Mouse (Mus musculus) midbrain, embryonic 16.5 days (tissue): ENCODE measurements at regions not wholly inside any gene's neighbourhood (a gene's known extent, or its start where the extent isn't known, plus 50 kb on each side); places are given as distances from the start of the nearest gene placed in this dataset.
A peak's percentile ranks its signal among the peaks of the same experiment; 100 is the strongest.

ENCODE experiments used
- ATAC-seq: fragments of 200-750 bp; cut with Nextera tagmentation; 2 replicates; pipeline ENCODE4 v1.8.0; 2017; ENCODE audit warnings: moderate TSS enrichment
- H3K27ac ChIP-seq: fragments of 300-500 bp; sonication (generic); 2 replicates; pipeline ENCODE4 v1.5.1; 2014; ENCODE audit warnings: mild to moderate bottlenecking, low read length, mixed read lengths
- H3K27me3 ChIP-seq: fragments of 300-500 bp; sonication (generic); 2 replicates; pipeline ENCODE4 v1.6.1; 2014; ENCODE audit warnings: low read depth, low read length, mixed read lengths; ENCODE audit not compliant: control insufficient read depth, insufficient read depth
- H3K36me3 ChIP-seq: fragments of 300-500 bp; sonication (generic); 2 replicates; pipeline ENCODE4 v1.6.1; 2014; ENCODE audit warnings: mild to moderate bottlenecking, low read length, moderate library complexity, mixed read lengths; ENCODE audit not compliant: control insufficient read depth, insufficient read depth
- H3K4me1 ChIP-seq: fragments of 300-500 bp; sonication (generic); 2 replicates; pipeline ENCODE4 v1.6.1; 2014; ENCODE audit warnings: mild to moderate bottlenecking, low read length, mixed read lengths; ENCODE audit not compliant: control insufficient read depth, insufficient read depth
- H3K4me2 ChIP-seq: fragments of 300-500 bp; sonication (generic); 2 replicates; pipeline ENCODE4 v1.6.1; 2014; ENCODE audit warnings: mild to moderate bottlenecking, low read length, mixed read lengths
- H3K4me3 ChIP-seq: fragments of 300-500 bp; sonication (generic); 2 replicates; pipeline ENCODE4 v1.5.1; 2014; ENCODE audit warnings: low read depth, mild to moderate bottlenecking, low read length, moderate library complexity, mixed read lengths
- H3K9ac ChIP-seq: fragments of 300-500 bp; sonication (generic); 2 replicates; pipeline ENCODE4 v1.6.1; 2014; ENCODE audit warnings: low read depth, low read length, mixed read lengths
- H3K9me3 ChIP-seq: fragments of 300-500 bp; sonication (generic); replicated peaks from 2 replicates; pipeline ENCODE4 v1.6.1; 2014; ENCODE audit warnings: mild to moderate bottlenecking, low read length, mixed read lengths; ENCODE audit not compliant: control insufficient read depth, poor library complexity, severe bottlenecking
- WGBS: fragments of 180-500 bp; shearing (Covaris S2); extraction: QIAGEN DNeasy Blood & Tissue Kit; methylation state at CpG from one replicate; pipeline ENCODE4 v1.1.7; 2014; 5-methylcytosine and 5-hydroxymethylcytosine counted together

DNA sequence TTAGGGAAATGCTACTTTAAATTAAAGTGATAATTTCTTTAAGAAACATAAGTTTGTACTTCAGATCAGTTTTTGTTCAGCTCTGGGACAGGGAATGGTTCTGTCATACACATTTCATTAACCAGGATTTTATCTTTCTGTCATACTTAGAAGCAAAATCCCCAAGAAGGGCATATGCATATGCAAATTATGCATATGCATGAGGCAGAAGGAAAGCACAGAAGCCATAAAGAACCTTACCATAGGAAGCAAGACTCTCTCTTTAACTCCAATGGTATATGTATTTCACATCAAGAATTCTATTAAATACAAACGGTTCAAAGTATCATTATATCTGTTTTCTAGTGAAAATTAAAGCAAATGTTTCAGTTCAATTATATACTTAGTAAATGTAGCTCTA lies 381.5 kb downstream of the Kcnj3 start:
- H3K4me3 ChIP-seq, result no peak overlapping the region
- WGBS, result 88% methylated on average over 1 of the region's 1 CpGs
- ATAC-seq, result no peak
- H3K4me2 ChIP-seq, result no peak overlapping the region
- no peaks in the 10 kb centered on the region for H3K27me3 ChIP-seq
- no peak overlapping the region for H3K27ac ChIP-seq
- H3K4me1 ChIP-seq, result peaks cover 2% of the 10 kb centered on the region; the same call in 1 of the 2 replicates
- H3K9me3 ChIP-seq, result no peaks in the 10 kb centered on the region
- no peak overlapping the region for H3K9ac ChIP-seq
- no peaks in the 10 kb centered on the region for H3K36me3 ChIP-seq

DNA sequence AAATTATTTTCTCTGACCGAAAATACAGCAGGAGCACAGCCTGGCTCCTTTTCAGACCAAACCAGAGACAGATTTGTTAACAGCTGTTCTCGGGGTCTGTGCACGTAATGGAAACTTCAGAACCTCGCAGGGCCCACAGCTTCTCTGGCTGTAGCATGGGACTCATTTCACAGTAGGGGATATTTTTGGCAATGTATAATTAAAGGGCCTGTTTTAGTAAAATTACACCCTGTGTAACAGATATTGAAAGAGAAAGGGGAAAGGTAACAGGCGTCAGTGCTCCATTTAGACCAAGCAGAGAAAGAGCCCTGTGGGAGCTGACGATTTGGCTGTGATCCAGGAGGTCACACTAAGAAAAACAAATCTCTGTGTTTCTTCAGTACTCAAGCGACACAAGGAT lies 382.4 kb downstream of the Kcnj3 start:
- Histone ChIP-seq H3K4me1 (peaks cover 2% of the 10 kb centered on the region; the same call in 1 of the 2 replicates), H3K27me3 (no peaks in the 10 kb centered on the region), H3K4me2 (peak overlapping the region; percentile 40), H3K27ac (peak overlapping the region; percentile 55), H3K9ac (peak overlapping the region; percentile 41; the same call in 1 of the 2 replicates), H3K4me3 (peak overlapping the region; percentile 7; the same call in 1 of the 2 replicates), H3K36me3 (no peaks in the 10 kb centered on the region), H3K9me3 (no peaks in the 10 kb centered on the region)
- WGBS, result 6% methylated on average over 7 of the region's 7 CpGs
- peak; percentile 88 for ATAC-seq

DNA sequence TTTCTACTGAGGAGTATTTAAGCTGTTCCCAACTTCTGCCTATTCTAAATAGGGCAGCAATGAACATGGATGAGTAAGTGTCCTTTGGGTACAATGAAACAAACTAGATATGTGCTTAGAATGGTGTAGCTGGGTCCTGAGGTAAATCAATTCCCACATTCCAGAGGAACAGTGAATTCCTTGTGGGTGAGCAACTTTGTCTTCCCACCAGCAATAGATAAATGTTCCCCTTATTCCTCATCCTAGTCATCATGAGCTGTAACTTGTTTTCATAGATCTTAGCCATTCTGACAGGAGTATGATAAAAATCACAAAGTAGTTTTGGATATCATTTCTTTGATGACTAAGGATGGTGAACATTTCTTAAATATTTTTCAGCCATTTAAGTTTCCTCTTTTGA lies 387.0 kb downstream of the Kcnj3 start:
- no peaks in the 10 kb centered on the region for H3K9me3 ChIP-seq
- H3K9ac ChIP-seq, result no peak overlapping the region
- H3K4me1 ChIP-seq, result peaks cover 2% of the 10 kb centered on the region; the same call in 1 of the 2 replicates
- no peak overlapping the region for H3K27ac ChIP-seq
- H3K36me3 ChIP-seq, result no peaks in the 10 kb centered on the region
- H3K27me3 ChIP-seq, result no peaks in the 10 kb centered on the region
- H3K4me3 ChIP-seq, result no peak overlapping the region
- no peak for ATAC-seq
- H3K4me2 ChIP-seq, result no peak overlapping the region

DNA sequence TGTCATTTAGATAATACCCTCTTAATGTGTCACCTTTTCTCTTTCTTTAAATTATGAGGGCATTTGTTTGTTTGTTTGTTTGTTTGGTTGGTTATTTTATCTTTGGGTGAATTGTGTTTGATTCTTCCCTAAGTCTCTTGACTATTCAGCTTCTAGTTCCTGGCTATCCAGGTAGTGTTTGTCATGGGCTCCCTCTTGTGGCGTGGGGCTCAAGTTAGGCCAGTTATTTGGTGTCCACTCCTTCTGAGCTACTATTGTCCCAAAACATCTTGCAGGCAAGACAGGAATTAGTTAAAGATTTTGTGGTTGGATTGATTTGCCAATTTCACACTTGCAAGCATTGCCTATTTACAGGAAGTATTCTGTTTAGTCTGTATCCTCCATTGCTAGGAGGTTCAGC lies 405.8 kb downstream of the Kcnj3 start:
- Histone ChIP-seq H3K4me3 (no peak overlapping the region), H3K9ac (no peak overlapping the region), H3K4me2 (no peak overlapping the region), H3K36me3 (no peaks in the 10 kb centered on the region), H3K4me1 (no peaks in the 10 kb centered on the region), H3K27me3 (no peaks in the 10 kb centered on the region), H3K27ac (no peak overlapping the region), H3K9me3 (no peaks in the 10 kb centered on the region)
- 52% methylated on average over 1 of the region's 1 CpGs for WGBS
- no peak for ATAC-seq

DNA sequence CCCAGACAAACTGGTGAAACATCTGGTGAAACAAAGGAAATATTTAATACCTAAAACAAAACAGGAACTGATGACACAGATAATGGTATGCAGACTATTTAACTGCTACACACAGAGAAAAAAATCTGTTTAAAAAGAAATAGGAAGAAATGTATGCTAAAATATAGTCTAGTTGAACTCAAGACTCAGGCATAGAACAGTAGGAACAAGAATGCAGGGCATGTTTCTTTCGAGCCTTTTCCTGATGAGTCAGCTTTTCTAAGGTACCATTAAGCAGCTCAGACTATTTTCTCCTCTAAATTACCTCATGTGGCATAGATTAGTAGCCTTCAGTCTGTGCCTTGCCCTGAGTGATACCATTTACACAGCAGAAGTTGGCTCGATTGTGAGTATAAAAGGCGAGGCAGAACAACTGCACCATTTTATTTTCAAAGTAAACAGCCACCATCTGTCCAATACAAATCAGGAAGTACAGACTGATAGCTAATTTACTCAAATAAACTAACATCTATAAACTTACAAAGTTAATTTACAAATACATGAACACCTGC lies 411.1 kb downstream of the Kcnj3 start:
- H3K4me3 ChIP-seq, result no peak overlapping the region

DNA sequence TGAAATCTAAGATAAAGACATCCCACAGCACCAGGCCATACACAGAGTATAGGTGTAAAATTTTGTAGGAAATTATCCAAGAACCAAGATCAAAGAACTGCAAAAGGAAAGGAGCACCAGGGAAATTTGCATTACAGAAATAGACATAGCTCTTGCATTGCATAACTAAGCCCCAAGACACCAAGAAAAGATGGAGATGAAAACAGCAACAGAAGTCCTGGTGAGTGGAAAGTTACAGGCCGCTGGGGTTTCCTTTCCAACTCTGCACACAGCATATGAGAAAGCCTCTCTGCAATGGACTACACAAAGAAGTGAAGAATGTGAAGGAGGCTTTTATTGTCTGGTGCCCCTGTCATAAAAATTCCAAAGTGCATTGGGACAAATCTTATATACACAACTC lies 426.7 kb downstream of the Kcnj3 start:
- Histone ChIP-seq H3K4me2 (no peak overlapping the region), H3K4me1 (no peaks in the 10 kb centered on the region), H3K9ac (no peak overlapping the region), H3K9me3 (no peaks in the 10 kb centered on the region), H3K4me3 (no peak overlapping the region), H3K27me3 (no peaks in the 10 kb centered on the region), H3K36me3 (no peaks in the 10 kb centered on the region), H3K27ac (no peak overlapping the region)
- WGBS, result 61% methylated on average over 1 of the region's 1 CpGs
- ATAC-seq, result no peak

More for the DNA sequence above, 411.1 kb downstream of the Kcnj3 start:
- no peaks in the 10 kb centered on the region for H3K9me3 ChIP-seq
- WGBS, result 70% methylated on average over 3 of the region's 3 CpGs
- H3K36me3 ChIP-seq, result no peaks in the 10 kb centered on the region
- ATAC-seq, result no peak
- H3K27me3 ChIP-seq, result no peaks in the 10 kb centered on the region
- H3K27ac ChIP-seq, result no peak overlapping the region
- no peaks in the 10 kb centered on the region for H3K4me1 ChIP-seq
- H3K4me2 ChIP-seq, result no peak overlapping the region
- no peak overlapping the region for H3K9ac ChIP-seq

DNA sequence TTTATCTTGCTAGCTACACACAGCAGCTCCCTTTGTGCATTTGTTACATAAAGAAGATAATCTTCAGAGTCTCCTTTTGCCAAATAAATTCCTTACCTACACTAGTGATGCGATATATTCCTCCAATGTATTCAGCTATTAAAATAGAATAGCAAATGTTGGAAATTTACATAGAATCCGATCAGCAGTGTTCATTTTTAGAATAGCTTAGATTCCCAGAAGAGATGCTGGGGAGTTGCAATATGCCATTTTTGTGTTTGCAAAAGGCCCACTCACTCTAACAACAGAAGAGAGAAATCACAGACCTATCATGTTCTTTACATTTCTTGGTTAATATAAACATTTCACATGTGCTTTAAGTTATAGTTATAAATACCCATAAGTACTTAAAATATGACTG lies 454.2 kb downstream of the Kcnj3 start:
- 57% methylated on average over 2 of the region's 2 CpGs for WGBS
- ATAC-seq, result no peak
- H3K36me3 ChIP-seq, result no peaks in the 10 kb centered on the region
- no peaks in the 10 kb centered on the region for H3K27me3 ChIP-seq
- no peaks in the 10 kb centered on the region for H3K4me1 ChIP-seq
- H3K9me3 ChIP-seq, result no peaks in the 10 kb centered on the region
- H3K4me3 ChIP-seq, result no peak overlapping the region
- H3K27ac ChIP-seq, result no peak overlapping the region
- H3K4me2 ChIP-seq, result no peak overlapping the region
- no peak overlapping the region for H3K9ac ChIP-seq

DNA sequence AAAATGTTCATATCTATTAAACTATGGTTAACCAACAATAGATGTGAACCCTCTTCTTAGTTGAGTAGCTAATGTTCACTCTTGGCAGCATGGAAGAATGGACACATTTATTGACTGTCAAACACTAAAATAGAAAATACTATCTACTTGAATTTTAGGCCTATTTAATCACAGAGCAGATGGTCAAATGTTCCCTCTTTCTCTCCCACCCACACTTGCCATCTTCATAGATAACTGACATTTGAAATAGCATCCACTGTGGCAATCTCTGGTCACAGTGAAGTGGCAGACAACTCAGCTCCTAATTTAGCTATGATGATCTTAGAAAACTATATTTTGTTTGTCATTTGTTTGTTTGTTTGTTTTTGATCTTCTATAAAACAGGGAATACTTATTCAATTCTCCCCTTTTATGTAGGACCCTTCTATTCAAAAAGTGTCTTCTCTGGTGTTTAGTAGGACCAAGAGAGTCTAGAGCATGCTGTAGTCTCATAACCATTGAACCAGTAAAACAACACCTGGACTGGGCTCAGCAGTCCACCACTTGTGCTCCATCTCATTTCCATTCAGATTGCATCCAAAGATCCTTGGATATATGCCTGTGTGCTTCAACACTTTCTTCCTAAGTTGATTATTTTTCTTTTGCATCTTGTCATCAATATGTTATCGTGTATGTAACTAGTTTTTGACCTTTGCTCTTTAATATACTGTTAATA lies 457.2 kb downstream of the Kcnj3 start:
- 59% methylated on average over 1 of the region's 1 CpGs for WGBS
- Histone ChIP-seq H3K27me3 (no peaks in the 10 kb centered on the region), H3K27ac (no peak overlapping the region), H3K4me3 (no peak overlapping the region), H3K4me1 (no peaks in the 10 kb centered on the region), H3K4me2 (no peak overlapping the region), H3K9me3 (no peaks in the 10 kb centered on the region), H3K9ac (no peak overlapping the region), H3K36me3 (no peaks in the 10 kb centered on the region)
- ATAC-seq, result no peak

DNA sequence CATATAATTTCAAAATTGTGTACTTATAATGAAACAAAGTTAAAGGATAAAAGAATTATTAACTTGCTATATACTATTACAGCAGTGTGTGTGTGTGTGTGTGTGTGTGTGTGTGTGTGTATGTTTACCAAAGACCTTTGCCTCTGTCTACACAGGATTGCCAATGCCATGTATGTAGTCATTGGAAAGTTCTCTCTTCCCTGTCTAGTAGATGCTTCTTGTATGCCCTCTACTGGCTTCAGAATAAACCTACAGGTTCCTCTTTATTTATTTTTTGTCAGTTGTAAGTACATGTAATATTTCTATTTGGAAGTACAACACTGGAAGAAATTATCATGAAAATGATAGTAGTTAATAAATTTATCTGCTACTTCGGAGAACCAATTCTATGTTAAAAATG lies 484.5 kb downstream of the Kcnj3 start:
- Histone ChIP-seq H3K4me2 (no peak overlapping the region), H3K27ac (no peak overlapping the region), H3K9ac (no peak overlapping the region), H3K27me3 (no peaks in the 10 kb centered on the region), H3K4me3 (no peak overlapping the region), H3K36me3 (no peaks in the 10 kb centered on the region), H3K9me3 (no peaks in the 10 kb centered on the region), H3K4me1 (no peaks in the 10 kb centered on the region)
- 84% methylated on average over 1 of the region's 1 CpGs for WGBS
- ATAC-seq, result peak; percentile 85
